Mouse (Mus musculus) left cerebral cortex, postnatal 10 days (tissue): ENCODE results near the gene Dmpk. TPM values are rescaled to one million over a fixed set of nuclear protein-coding genes. Genes with fewer than 3 reads are reported as not detected.

Experiments used
- DNase-seq, 2 experiments: peaks; one replicate each; pipeline ENCODE4 v3.0.0; 2021 to 2022; ENCODE audit warnings: low spot score in 2 of 2, mixed read lengths in 1 of 2; ENCODE audit errors: extremely low spot score in 1 of 2
- intact Hi-C: fragments of 180-260 bp; cut with DNase I; formaldehyde crosslinking; loops from one replicate; pipeline ENCODE4 v1.15.1; 2025
- microRNA-seq: library from miRNA; unstranded; fragments of <30 nt; microRNA quantifications from one replicate; pipeline ENCODE4 v1.2.0, GENCODE M21; 2022
- total RNA-seq, 2 experiments: library from RNA; stranded (reverse); gene quantifications; 2 replicates each; pipeline ENCODE4 v1.2.3; 2021

Gene Dmpk
- total RNA-seq, 2 experiments from 2014 or later: 30.2 to 31.5 TPM

DNA sequence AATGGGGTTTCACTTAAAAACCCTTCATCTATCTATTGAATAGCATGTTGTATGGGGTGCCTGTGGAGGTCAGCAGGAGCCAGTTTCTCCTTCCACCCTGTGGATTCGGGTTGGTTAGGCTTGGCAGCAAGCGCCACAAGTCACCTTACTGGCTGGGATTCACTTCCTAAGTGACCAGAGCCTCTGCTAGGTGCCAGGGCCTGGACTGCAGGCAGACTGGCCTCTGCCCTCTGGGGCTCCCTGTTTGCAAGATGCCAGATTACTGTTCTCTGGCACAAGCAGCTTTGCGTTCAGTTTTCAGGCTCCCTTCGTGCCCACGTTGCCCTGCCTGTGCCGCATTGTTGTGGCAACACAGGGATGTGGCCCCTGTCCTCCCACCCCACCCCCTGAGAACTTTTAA lies 41.1 kb downstream of the Dmpk start:
- no peak for DNase-seq
- intact Hi-C loops: no loop called here

- no peak for DNase-seq
- intact Hi-C loops: no loop called here
These were observed 44.1 kb downstream of the Dmpk start for GRCm38 (mm10) chr7:19127744-19128143.

- DNase-seq: no peak
- intact Hi-C loops: no loop called here
These were observed 45.7 kb downstream of the Dmpk start for GRCm38 (mm10) chr7:19129396-19129795.

- no peak for DNase-seq
- intact Hi-C loops: no loop called here
These were observed 47.0 kb downstream of the Dmpk start for GRCm38 (mm10) chr7:19130657-19131056.

- peak; percentile 95 to 99 for DNase-seq
- intact Hi-C loops: no loop called here
These were observed 47.7 kb downstream of the Dmpk start for GRCm38 (mm10) chr7:19131324-19131848.

DNA sequence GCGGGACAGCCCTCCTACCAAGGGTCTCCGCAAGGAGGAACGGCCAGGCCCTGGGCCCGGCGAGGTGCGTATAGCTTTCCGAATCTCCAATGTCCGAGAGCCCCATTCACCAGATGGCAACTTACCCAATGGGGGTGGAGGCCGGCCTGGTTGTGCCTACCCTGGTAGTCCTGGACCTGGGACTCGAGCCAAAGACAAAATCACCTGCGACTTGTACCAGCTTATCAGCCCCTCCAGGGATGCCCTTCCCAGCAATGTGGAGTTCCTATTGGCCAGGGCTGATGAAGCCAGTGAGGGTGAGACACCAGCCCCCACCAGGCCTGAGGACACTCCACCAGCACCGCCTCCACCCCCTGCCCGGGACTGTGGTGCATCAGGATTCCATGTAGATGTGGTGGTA lies 52.5 kb downstream of the Dmpk start:
- intact Hi-C loops: no loop called here
- DNase-seq: peak in 1 of 2 experiments; percentile 48

- DNase-seq: no peak
- intact Hi-C loops: no loop called here
These were observed 53.2 kb downstream of the Dmpk start for GRCm38 (mm10) chr7:19136673-19137334.

- intact Hi-C loops: no loop called here
- DNase-seq: peak in 1 of 2 experiments; percentile 78
These were observed 53.7 kb downstream of the Dmpk start for GRCm38 (mm10) chr7:19137380-19137779.

Small RNAs within 50 kb of the gene (microRNA-seq; reads per million reads assigned to microRNA genes)
- 6.0 reads per million, percentile 22 among the genes with 10 or more reads in this experiment for gene Mir3100

Other genes with a start within 250 kb of the Dmpk start
- gene Mill2, start 243.9 kb upstream of the Dmpk start, total RNA-seq: 1 to 10 TPM; 1.3 to 1.5 TPM
- 10 to 100 TPM; 26.6 to 28.1 TPM for gene Pglyrp1, start 212.5 kb upstream of the Dmpk start, total RNA-seq
- 10 to 100 TPM; 12.8 to 13.4 TPM for gene Ccdc61, start 173.4 kb upstream of the Dmpk start, total RNA-seq
- gene Nova2, start 158.0 kb upstream of the Dmpk start, total RNA-seq: 100 to 1,000 TPM; 114 to 118 TPM
- under 1 TPM; 0.71 to 0.95 TPM for gene Nanos2, start 96.4 kb upstream of the Dmpk start, total RNA-seq
- gene Mypop, start 92.6 kb upstream of the Dmpk start, total RNA-seq: 10 to 100 TPM; 30.8 to 31.7 TPM
- gene Irf2bp1, start 79.8 kb upstream of the Dmpk start, total RNA-seq: 10 to 100 TPM; 44.8 to 46.1 TPM
- not detected for gene Foxa3, start 60.3 kb upstream of the Dmpk start, total RNA-seq
- gene Sympk, start 59.5 kb upstream of the Dmpk start, total RNA-seq: 10 to 100 TPM; 85.6 to 87.6 TPM
- gene Rsph6a, start 29.2 kb upstream of the Dmpk start, total RNA-seq: under 1 TPM; 0.22 to 0.41 TPM
- 100 to 1,000 TPM; 155 to 157 TPM for gene Dmwd, start 7.6 kb upstream of the Dmpk start, total RNA-seq
- 1 to 10 TPM; 1.5 to 1.9 TPM for gene Six5, start 10.7 kb downstream of the Dmpk start, total RNA-seq
- gene Gm4969, start 34.5 kb downstream of the Dmpk start, total RNA-seq: 1 to 10 TPM; 1.5 to 3.1 TPM
- gene Fbxo46, start 36.0 kb downstream of the Dmpk start, total RNA-seq: 10 to 100 TPM; 13.0 to 13.6 TPM
- gene Qpctl, start 65.4 kb downstream of the Dmpk start, total RNA-seq: 10 to 100 TPM; 22.6 to 23.1 TPM
- gene Snrpd2, start 65.9 kb downstream of the Dmpk start, total RNA-seq: 10 to 100 TPM; 99.2 to 99.9 TPM
- gene Gipr, start 82.3 kb downstream of the Dmpk start, total RNA-seq: 1 to 10 TPM; 4.7 to 4.8 TPM
- 100 to 1,000 TPM; 202 to 211 TPM for gene Eml2, start 92.6 kb downstream of the Dmpk start, total RNA-seq
- 1 to 10 TPM; 4.8 to 5.0 TPM for gene Gpr4, start 128.7 kb downstream of the Dmpk start, total RNA-seq
- 10 to 100 TPM; 36.6 to 38.0 TPM for gene Opa3, start 144.5 kb downstream of the Dmpk start, total RNA-seq
- 10 to 100 TPM; 23.1 to 23.5 TPM for gene Vasp, start 188.0 kb downstream of the Dmpk start, total RNA-seq
- under 1 TPM; 0.34 to 0.49 TPM for gene Ppm1n, start 196.2 kb downstream of the Dmpk start, total RNA-seq
- gene Rtn2, start 198.8 kb downstream of the Dmpk start, total RNA-seq: 100 to 1,000 TPM; 145 to 151 TPM
- 1 to 10 TPM; 2.2 to 2.3 TPM for gene Fosb, start 226.2 kb downstream of the Dmpk start, total RNA-seq